Comparison of ENCODE assay signal across 12 mouse cellular contexts in genomic region chrX:20931364-20931763, GRCm38 (mm10). TPM values are rescaled to one million over a fixed set of nuclear protein-coding genes. Genes with fewer than 3 reads are reported as not detected.
DNase-seq lines count a peak whose midpoint lies in the region; ATAC-seq lines count a peak whose summit lies in the region.
"Had no signal": no experiment of that assay in that cellular context is flagged by ENCODE, and none has a peak within 500 bp of the region (broad histone marks: within the 10 kb centered on the region; RNA-seq: fewer than 3 reads in every experiment).

Gene Cfp (minus strand): TSS chrX:20931555.

- no peaks in the 10 kb centered on the region for H3K36me3 ChIP-seq in liver, embryonic 15.5 days (replicated peaks)
- peaks cover 7% of the 10 kb centered on the region for H3K36me3 ChIP-seq in hindbrain, embryonic 16.5 days (ENCODE audit: control insufficient read depth, insufficient read depth, low read length)

- H3K4me3 ChIP-seq in liver, embryonic 15.5 days (replicated peaks) = peak within 1 kb of the TSS; percentile 7; the same call in 1 of the 2 replicates
- no peak within 1 kb of the TSS for H3K4me3 ChIP-seq in hindbrain, embryonic 16.5 days (ENCODE audit: low read length)
- H3K4me3 ChIP-seq: midbrain, embryonic 13.5 days had no signal

- no peaks in the 10 kb centered on the region for H3K4me1 ChIP-seq in liver, embryonic 15.5 days (replicated peaks)
- H3K4me1 ChIP-seq in hindbrain, embryonic 16.5 days (ENCODE audit: control insufficient read depth, insufficient read depth, low read depth, low read length) = no peaks in the 10 kb centered on the region
- H3K4me1 ChIP-seq: midbrain, embryonic 13.5 days had no signal

- WGBS in liver, embryonic 15.5 days (ENCODE audit: insufficient replicate concordance) = 41% methylated on average over 1 of the region's 1 CpGs
- WGBS in hindbrain, embryonic 16.5 days = 67% methylated on average over 1 of the region's 1 CpGs

- no peaks in the 10 kb centered on the region for H3K27me3 ChIP-seq in liver, embryonic 15.5 days
- no peaks in the 10 kb centered on the region for H3K27me3 ChIP-seq in hindbrain, embryonic 16.5 days (replicated peaks; ENCODE audit: control insufficient read depth, insufficient read depth, low read length)
- H3K27me3 ChIP-seq: midbrain, embryonic 13.5 days had no signal

- H3K4me2 ChIP-seq in liver, embryonic 15.5 days = no peak within 1 kb of the TSS
- no peak within 1 kb of the TSS for H3K4me2 ChIP-seq in hindbrain, embryonic 16.5 days (ENCODE audit: low read length)
- H3K4me2 ChIP-seq: midbrain, embryonic 13.5 days had no signal

- H3K27ac ChIP-seq in liver, embryonic 15.5 days (replicated peaks) = no peak within 1 kb of the TSS; the same call in 1 of the 2 replicates
- no peak within 1 kb of the TSS for H3K27ac ChIP-seq in hindbrain, embryonic 16.5 days (ENCODE audit: low read depth, low read length)
- H3K27ac ChIP-seq: midbrain, embryonic 13.5 days had no signal

- no peaks in the 10 kb centered on the region for H3K9me3 ChIP-seq in liver, embryonic 15.5 days (replicated peaks)
- H3K9me3 ChIP-seq in hindbrain, embryonic 16.5 days (ENCODE audit: control insufficient read depth, low read length) = no peaks in the 10 kb centered on the region
- H3K9me3 ChIP-seq: midbrain, embryonic 13.5 days had no signal

- no peak; the same call in 1 of the 2 replicates for ATAC-seq in liver, embryonic 15.5 days (ENCODE audit: insufficient read depth)
- ATAC-seq in hindbrain, embryonic 16.5 days = no peak
- ATAC-seq: forebrain, embryonic 14.5 days; midbrain, embryonic 13.5 days had no signal

- DNase-seq in layer of hippocampus, adult 18-20 months (ENCODE audit: low spot score in 2 of 2) = no peak
- no peak for DNase-seq in layer of hippocampus, adult 11-12 months (ENCODE audit: low spot score)
- DNase-seq in A20 (ENCODE audit: low read depth, low spot score) = peak; percentile 49
- DNase-seq in adrenal gland, postnatal 4 days (ENCODE audit: low spot score in 2 of 2) = no peak
- DNase-seq in c-Kit-positive CD71-positive TER-119-positive erythroid progenitor cells, embryonic 14.5 days (ENCODE audit: low spot score) = no peak
- no peak for DNase-seq in kidney, postnatal 4 days
- DNase-seq: kidney, postnatal 14 days; thymus, adult 18-20 months had no signal

- H3K9ac ChIP-seq in liver, embryonic 15.5 days = no peak within 1 kb of the TSS
- no peak within 1 kb of the TSS for H3K9ac ChIP-seq in hindbrain, embryonic 16.5 days (ENCODE audit: low read depth, low read length)
- H3K9ac ChIP-seq: midbrain, embryonic 13.5 days had no signal

RNA-seq across cellular contexts. Expression of gene Cfp, which starts in this region (rescaled TPM):
- total RNA-seq in layer of hippocampus, adult 18-20 months (2021) = 10 to 100 TPM; 15.2 to 16.8 TPM
- total RNA-seq in adrenal gland, postnatal 4 days (2021) = 10 to 100 TPM; 20.2 to 20.3 TPM
- polyA plus RNA-seq in liver, embryonic 15.5 days (2015; fragmentation: Nextera tagmentation; extraction: Ambion mirVana) = 39.0 and 51.4 TPM in 2 replicates
- polyA plus RNA-seq in hindbrain, embryonic 16.5 days (2015; fragmentation: Nextera tagmentation; extraction: Ambion mirVana) = 4.0 and 5.6 TPM in 2 replicates
